Mouse (Mus musculus): ENCODE data around the gene Ddx54. TPM values are rescaled to one million over a fixed set of nuclear protein-coding genes. Genes with fewer than 3 reads are reported as not detected.

Gene Ddx54
- total RNA-seq, 1 experiment: 90.7 TPM

DNA sequence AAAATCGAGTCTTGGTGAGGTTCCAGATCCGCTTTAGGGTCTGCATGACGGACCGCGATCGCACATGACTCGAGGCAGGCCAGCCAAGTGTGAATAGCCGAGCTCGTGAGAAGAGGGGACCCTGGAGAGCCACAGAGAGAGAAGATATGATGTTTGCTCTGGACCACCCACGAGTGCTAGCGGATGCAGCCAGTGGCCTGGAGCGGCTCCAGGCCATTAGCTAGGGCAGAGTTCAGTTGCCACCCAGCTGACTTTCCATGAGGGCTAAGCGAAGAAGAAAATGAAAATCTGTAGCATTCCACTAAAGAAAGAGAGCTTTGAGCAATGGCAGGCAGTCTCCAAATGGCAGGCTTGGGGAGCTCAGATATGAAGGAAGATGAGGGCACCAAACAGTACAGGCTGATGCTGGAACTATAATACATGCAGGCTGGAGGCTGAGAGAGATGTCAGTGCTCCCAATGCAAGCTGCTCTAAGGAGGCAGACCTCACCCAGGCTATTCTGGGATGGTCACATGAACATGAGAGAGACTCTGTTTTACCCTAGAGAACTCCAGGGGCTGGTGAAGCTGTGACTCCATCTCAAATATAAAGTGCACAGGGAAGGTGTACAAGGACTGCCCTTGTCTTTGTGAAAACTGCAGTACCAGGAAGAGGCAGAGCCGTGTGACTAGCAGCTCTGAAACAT lies 41.3 kb upstream of the Ddx54 start:
- no peak for DNase-seq (ENCODE audit: low read depth, low spot score)
- no peaks in the 10 kb centered on the region; a peak in 1 of 4 replicates for H3K4me1 ChIP-seq (ENCODE audit: control insufficient read depth in 2 of 2, insufficient read depth in 2 of 2, low read length in 2 of 2, poor library complexity in 1 of 2)
- in situ Hi-C loops (cut with MboI; ENCODE audit: low sequenced_read_pairs in 2 of 2, unreplicated experiment in 2 of 2): no loop called here
- no peak overlapping the region for H3K4me3 ChIP-seq (ENCODE audit: insufficient read depth in 1 of 2, low read depth in 1 of 2, low read length in 2 of 2, poor library complexity in 1 of 2, severe bottlenecking in 1 of 2)
- H3K9ac ChIP-seq (ENCODE audit: insufficient read depth, low read depth, low read length, poor library complexity, severe bottlenecking): no peak overlapping the region
- TF ChIP-seq MAFK (IDR thresholded peaks at IDR 0.05; ENCODE audit: insufficient read depth, low read depth, low read length): no peak
- TF ChIP-seq ZC3H11A (IDR thresholded peaks at IDR 0.05; ENCODE audit: borderline replicate concordance, low read depth, low read length): no peak
- TF ChIP-seq ZNF384 (IDR thresholded peaks at IDR 0.05; ENCODE audit: low read depth, low read length): no peak
- TF ChIP-seq HCFC1 (IDR thresholded peaks at IDR 0.05; ENCODE audit: borderline replicate concordance, insufficient read depth, low read length): no peak
- TF ChIP-seq CHD2 (IDR thresholded peaks at IDR 0.05; ENCODE audit: low read depth, low read length): no peak
- no peaks in the 10 kb centered on the region for H3K36me3 ChIP-seq (ENCODE audit: control insufficient read depth, insufficient read depth, low read length, poor library complexity, severe bottlenecking)
- no peaks in the 10 kb centered on the region for H3K9me3 ChIP-seq (ENCODE audit: control insufficient read depth, insufficient read depth, low read depth, low read length)
- no peak overlapping the region for H3K27ac ChIP-seq (ENCODE audit: insufficient read depth, low read depth, low read length, poor library complexity, severe bottlenecking)

DNA sequence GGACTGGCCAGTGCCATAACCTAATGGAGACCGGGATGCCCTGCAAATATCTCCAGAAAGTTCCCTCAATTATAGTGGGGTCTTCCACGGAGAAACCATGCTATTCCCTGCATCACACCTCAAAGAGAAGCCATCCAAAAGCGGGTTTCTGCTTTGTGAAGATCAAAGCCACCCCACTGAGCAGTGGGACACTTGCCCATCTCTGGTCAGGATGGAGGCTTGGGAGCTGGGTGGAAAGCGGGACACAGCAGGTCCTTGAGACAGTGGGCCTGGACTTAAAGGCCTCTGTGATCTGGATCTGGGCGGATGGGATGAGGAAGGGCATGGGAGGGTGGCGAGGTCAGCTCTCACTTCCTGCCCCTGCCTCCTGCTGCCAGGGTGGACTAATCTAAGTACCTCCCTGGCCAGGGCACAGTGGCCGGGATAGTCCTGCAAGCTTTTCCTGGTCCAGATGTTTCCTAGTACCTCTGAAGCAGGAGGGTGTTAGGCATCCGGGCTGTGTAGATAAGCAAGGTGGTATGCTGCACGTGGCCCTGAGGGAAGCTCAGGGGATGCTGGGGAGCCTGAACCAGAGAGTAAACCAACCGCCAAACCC lies 38.0 kb upstream of the Ddx54 start:
- Histone ChIP-seq H3K4me3 (ENCODE audit: insufficient read depth in 1 of 2, low read depth in 1 of 2, low read length in 2 of 2, poor library complexity in 1 of 2, severe bottlenecking in 1 of 2) (no peak overlapping the region), H3K27ac (ENCODE audit: insufficient read depth, low read depth, low read length, poor library complexity, severe bottlenecking) (no peak overlapping the region), H3K4me1 (ENCODE audit: control insufficient read depth in 2 of 2, insufficient read depth in 2 of 2, low read length in 2 of 2, poor library complexity in 1 of 2) (peaks cover 2 to 17% of the 10 kb centered on the region in 2 experiments; a peak in 3 of 4 replicates), H3K36me3 (ENCODE audit: control insufficient read depth, insufficient read depth, low read length, poor library complexity, severe bottlenecking) (no peaks in the 10 kb centered on the region), H3K9me3 (ENCODE audit: control insufficient read depth, insufficient read depth, low read depth, low read length) (no peaks in the 10 kb centered on the region), H3K9ac (ENCODE audit: insufficient read depth, low read depth, low read length, poor library complexity, severe bottlenecking) (no peak overlapping the region)
- TF ChIP-seq ZNF384 (IDR thresholded peaks at IDR 0.05; ENCODE audit: low read depth, low read length) (no peak), HCFC1 (IDR thresholded peaks at IDR 0.05; ENCODE audit: borderline replicate concordance, insufficient read depth, low read length) (no peak), CHD2 (IDR thresholded peaks at IDR 0.05; ENCODE audit: low read depth, low read length) (no peak), MAFK (IDR thresholded peaks at IDR 0.05; ENCODE audit: insufficient read depth, low read depth, low read length) (no peak), ZC3H11A (IDR thresholded peaks at IDR 0.05; ENCODE audit: borderline replicate concordance, low read depth, low read length) (no peak)
- no peak for DNase-seq (ENCODE audit: low read depth, low spot score)
- in situ Hi-C loops (cut with MboI; ENCODE audit: low sequenced_read_pairs in 2 of 2, unreplicated experiment in 2 of 2): no loop called here

DNA sequence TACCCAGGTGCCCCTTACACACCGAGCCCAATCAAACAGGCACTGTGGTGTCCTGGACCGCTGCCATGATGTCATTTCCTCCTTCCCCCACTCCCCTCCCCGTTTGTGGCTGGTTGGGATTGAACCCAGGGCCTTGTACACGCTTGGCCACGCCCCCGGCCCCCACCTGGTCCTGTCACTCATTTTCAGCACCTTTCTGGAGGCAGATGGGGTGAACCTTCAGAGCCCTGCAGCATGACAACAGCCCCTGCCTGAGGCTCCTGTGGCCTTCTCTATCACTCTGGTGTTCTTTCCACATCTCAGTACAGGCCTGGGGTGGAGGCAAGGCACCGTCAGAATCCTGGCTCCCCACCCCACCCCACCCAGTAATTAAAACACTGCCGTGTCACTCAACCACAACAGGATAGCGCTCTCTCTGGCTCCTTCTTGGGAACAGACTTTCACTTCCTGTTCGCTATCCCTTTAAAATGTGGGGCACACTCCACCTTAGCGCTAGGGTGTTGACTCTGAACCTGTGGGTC lies 35.7 kb upstream of the Ddx54 start:
- H3K27ac ChIP-seq (ENCODE audit: insufficient read depth, low read depth, low read length, poor library complexity, severe bottlenecking): no peak overlapping the region
- peaks cover 2 to 21% of the 10 kb centered on the region in 2 experiments; a peak in 3 of 4 replicates for H3K4me1 ChIP-seq (ENCODE audit: control insufficient read depth in 2 of 2, insufficient read depth in 2 of 2, low read length in 2 of 2, poor library complexity in 1 of 2)
- in situ Hi-C loops (cut with MboI; ENCODE audit: low sequenced_read_pairs in 2 of 2, unreplicated experiment in 2 of 2): no loop called here
- DNase-seq (ENCODE audit: low read depth, low spot score): no peak
- H3K9ac ChIP-seq (ENCODE audit: insufficient read depth, low read depth, low read length, poor library complexity, severe bottlenecking): no peak overlapping the region
- H3K4me3 ChIP-seq (ENCODE audit: insufficient read depth in 1 of 2, low read depth in 1 of 2, low read length in 2 of 2, poor library complexity in 1 of 2, severe bottlenecking in 1 of 2): no peak overlapping the region
- no peaks in the 10 kb centered on the region for H3K36me3 ChIP-seq (ENCODE audit: control insufficient read depth, insufficient read depth, low read length, poor library complexity, severe bottlenecking)
- H3K9me3 ChIP-seq (ENCODE audit: control insufficient read depth, insufficient read depth, low read depth, low read length): no peaks in the 10 kb centered on the region
- no peak for TF ChIP-seq MAFK (IDR thresholded peaks at IDR 0.05; ENCODE audit: insufficient read depth, low read depth, low read length)
- TF ChIP-seq CHD2 (IDR thresholded peaks at IDR 0.05; ENCODE audit: low read depth, low read length): no peak
- no peak for TF ChIP-seq ZC3H11A (IDR thresholded peaks at IDR 0.05; ENCODE audit: borderline replicate concordance, low read depth, low read length)
- TF ChIP-seq ZNF384 (IDR thresholded peaks at IDR 0.05; ENCODE audit: low read depth, low read length): no peak
- no peak for TF ChIP-seq HCFC1 (IDR thresholded peaks at IDR 0.05; ENCODE audit: borderline replicate concordance, insufficient read depth, low read length)

DNA sequence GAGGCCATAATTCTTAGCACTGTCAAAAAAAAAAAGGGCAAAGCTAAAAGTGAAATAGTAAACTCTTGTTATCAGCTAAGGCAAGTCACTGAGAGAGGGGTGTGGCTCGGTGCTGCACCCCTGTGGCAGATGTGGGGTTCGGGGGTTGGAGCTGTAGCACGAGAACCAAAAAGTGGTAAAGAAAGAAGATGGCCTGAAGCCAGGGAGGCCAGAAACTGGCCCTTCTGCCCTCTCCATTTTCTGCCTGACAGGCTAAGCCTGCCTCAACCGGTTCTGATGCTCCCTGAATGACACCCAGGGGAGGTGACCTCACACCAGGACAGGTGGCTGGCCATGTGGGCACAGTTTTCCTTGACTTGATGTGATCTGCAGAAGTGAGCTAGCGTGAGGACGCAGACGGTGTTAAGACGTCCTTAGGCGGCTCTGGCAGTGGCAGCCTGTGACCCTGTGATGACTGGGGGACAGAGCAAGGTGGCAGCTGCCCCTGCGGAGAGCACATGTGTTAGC lies 34.6 kb upstream of the Ddx54 start:
- Histone ChIP-seq H3K4me3 (ENCODE audit: insufficient read depth in 1 of 2, low read depth in 1 of 2, low read length in 2 of 2, poor library complexity in 1 of 2, severe bottlenecking in 1 of 2) (no peak overlapping the region), H3K9ac (ENCODE audit: insufficient read depth, low read depth, low read length, poor library complexity, severe bottlenecking) (no peak overlapping the region), H3K36me3 (ENCODE audit: control insufficient read depth, insufficient read depth, low read length, poor library complexity, severe bottlenecking) (no peaks in the 10 kb centered on the region), H3K9me3 (ENCODE audit: control insufficient read depth, insufficient read depth, low read depth, low read length) (no peaks in the 10 kb centered on the region), H3K27ac (ENCODE audit: insufficient read depth, low read depth, low read length, poor library complexity, severe bottlenecking) (no peak overlapping the region), H3K4me1 (ENCODE audit: control insufficient read depth in 2 of 2, insufficient read depth in 2 of 2, low read length in 2 of 2, poor library complexity in 1 of 2) (peaks cover 2 to 24% of the 10 kb centered on the region in 2 experiments; a peak in 3 of 4 replicates)
- no peak for TF ChIP-seq CHD2 (IDR thresholded peaks at IDR 0.05; ENCODE audit: low read depth, low read length)
- no peak for TF ChIP-seq MAFK (IDR thresholded peaks at IDR 0.05; ENCODE audit: insufficient read depth, low read depth, low read length)
- no peak for TF ChIP-seq ZC3H11A (IDR thresholded peaks at IDR 0.05; ENCODE audit: borderline replicate concordance, low read depth, low read length)
- TF ChIP-seq HCFC1 (IDR thresholded peaks at IDR 0.05; ENCODE audit: borderline replicate concordance, insufficient read depth, low read length): no peak
- no peak for TF ChIP-seq ZNF384 (IDR thresholded peaks at IDR 0.05; ENCODE audit: low read depth, low read length)
- DNase-seq (ENCODE audit: low read depth, low spot score): no peak
- in situ Hi-C loops (cut with MboI; ENCODE audit: low sequenced_read_pairs in 2 of 2, unreplicated experiment in 2 of 2): no loop called here

All from ES-E14 (cell line).